Comparison of ENCODE assay signal across 8 mouse cellular contexts in the genomic region with DNA sequence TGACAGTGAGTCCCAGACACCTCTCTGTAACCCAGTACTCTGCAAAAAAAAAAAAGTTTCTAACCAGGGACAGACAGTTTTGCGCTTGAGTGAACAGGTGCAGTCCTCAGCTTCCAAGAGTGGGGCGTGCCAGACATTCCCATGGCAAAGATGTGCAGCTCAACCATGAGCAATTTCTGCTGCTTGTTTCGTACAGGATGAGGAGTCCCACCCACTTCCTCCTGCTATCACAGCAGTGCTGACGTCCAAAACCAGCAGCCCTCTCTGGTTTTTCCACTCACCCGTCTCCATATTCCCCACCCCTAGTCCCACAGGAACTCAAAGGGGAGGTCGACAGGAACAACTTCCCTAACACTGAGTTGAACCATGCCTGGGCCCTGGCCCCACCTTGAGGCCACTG. TPM values are rescaled to one million over a fixed set of nuclear protein-coding genes. Genes with fewer than 3 reads are reported as not detected.
DNase-seq lines count a peak whose midpoint lies in the region; ATAC-seq and TF ChIP-seq lines count a peak whose summit lies in the region.

No protein-coding gene starts in this region.

- no peak overlapping the region for H3K4me2 ChIP-seq in kidney, embryonic 16.5 days (replicated peaks; ENCODE audit: low read depth, low read length)
- peak overlapping the region; percentile 75; the same call in 1 of the 2 replicates for H3K4me2 ChIP-seq in heart, embryonic 11.5 days

- H3K4me1 ChIP-seq in kidney, embryonic 16.5 days (ENCODE audit: insufficient read depth, low read length), result peaks cover 44% of the 10 kb centered on the region
- peaks cover 70% of the 10 kb centered on the region for H3K4me1 ChIP-seq in G1E (ENCODE audit: insufficient read depth, low read depth, low read length)
- H3K4me1 ChIP-seq in heart, embryonic 11.5 days (ENCODE audit: control insufficient read depth, insufficient read depth, low read length), result peaks cover 34% of the 10 kb centered on the region

- TF ChIP-seq CTCF in G1E (IDR thresholded peaks at IDR 0.05; ENCODE audit: low read depth, low read length), result no peak

- intact Hi-C loops in gastrocnemius, postnatal 14 days (cut with DNase I; ENCODE audit: low total_unique reads), result no loop called here

- H3K9me3 ChIP-seq in kidney, embryonic 16.5 days (ENCODE audit: low read length), result no peaks in the 10 kb centered on the region
- H3K9me3 ChIP-seq in G1E (replicated peaks), result peaks cover 13% of the 10 kb centered on the region
- no peaks in the 10 kb centered on the region for H3K9me3 ChIP-seq in heart, embryonic 11.5 days (replicated peaks; ENCODE audit: control insufficient read depth, low read length)

- H3K9ac ChIP-seq in kidney, embryonic 16.5 days (replicated peaks; ENCODE audit: low read length), result no peak overlapping the region
- no peak overlapping the region for H3K9ac ChIP-seq in heart, embryonic 11.5 days (ENCODE audit: low read depth, low read length)

- no peak overlapping the region for H3K4me3 ChIP-seq in kidney, embryonic 16.5 days (ENCODE audit: low read length)
- H3K4me3 ChIP-seq in G1E (ENCODE audit: low read depth, low read length), result peak overlapping the region; percentile 76; the same call in 1 of the 2 replicates
- no peak overlapping the region for H3K4me3 ChIP-seq in heart, embryonic 11.5 days (ENCODE audit: low read depth, low read length)

- 30% methylated on average over 6 of the region's 6 CpGs for WGBS in kidney, embryonic 16.5 days
- 53% methylated on average over 6 of the region's 6 CpGs for WGBS in heart, embryonic 11.5 days (ENCODE audit: insufficient replicate concordance)

- no peak overlapping the region for H3K27ac ChIP-seq in kidney, embryonic 16.5 days (ENCODE audit: low read length)
- H3K27ac ChIP-seq in heart, embryonic 11.5 days (ENCODE audit: low read depth, low read length), result peak overlapping the region; percentile 62; the same call in 1 of the 2 replicates

- no peaks in the 10 kb centered on the region for H3K36me3 ChIP-seq in kidney, embryonic 16.5 days (ENCODE audit: insufficient read depth, low read length)
- H3K36me3 ChIP-seq in G1E (replicated peaks), result no peaks in the 10 kb centered on the region
- H3K36me3 ChIP-seq in heart, embryonic 11.5 days (ENCODE audit: control insufficient read depth, insufficient read depth, low read length), result no peaks in the 10 kb centered on the region

- peaks cover 21% of the 10 kb centered on the region for H3K27me3 ChIP-seq in kidney, embryonic 16.5 days (ENCODE audit: insufficient read depth, low read length)
- peaks cover 34% of the 10 kb centered on the region for H3K27me3 ChIP-seq in G1E (ENCODE audit: insufficient read depth, low read length)
- peaks cover 2% of the 10 kb centered on the region; the same call in 1 of the 2 replicates for H3K27me3 ChIP-seq in heart, embryonic 11.5 days (ENCODE audit: control insufficient read depth, insufficient read depth, low read length)

- DNase-seq in kidney, adult 11 months, result peak; percentile 54
- DNase-seq in G1E (ENCODE audit: low spot score), result peak; percentile 24
- peak; percentile 32 to 51 for DNase-seq in layer of hippocampus, postnatal 14 days (ENCODE audit: low spot score in 2 of 2)
- DNase-seq in thymus, postnatal 10 days (ENCODE audit: low spot score in 2 of 2), result no peak
- no peak for DNase-seq in testis, postnatal 14 days (ENCODE audit: low spot score)
- DNase-seq in gastrocnemius, postnatal 14 days, result no peak

- no peak for ATAC-seq in kidney, embryonic 16.5 days (ENCODE audit: low FRiP score, low TSS enrichment)
- no peak for ATAC-seq in G1E (ENCODE audit: extremely low read depth, insufficient number of reproducible peaks, low FRiP score, poor library complexity, severe bottlenecking)
- no peak for ATAC-seq in heart, embryonic 11.5 days (replicated peaks; ENCODE audit: insufficient number of reproducible peaks, low FRiP score, low TSS enrichment)

RNA-seq across cellular contexts. Expression of gene Atg9b, which starts 7.5 kb away (rescaled TPM):
- polyA plus RNA-seq in kidney, embryonic 16.5 days (2015; fragmentation: Nextera tagmentation; extraction: Ambion mirVana), result 1.0 and 1.7 TPM in 2 replicates
- total RNA-seq in G1E (2014; fragmentation: Nextera tagmentation) (not detected in 2 replicates), G1E (2017) (0.06 and 0.11 TPM in 2 replicates)
- polyA plus RNA-seq in G1E (2012), result 0.15 TPM in 2 replicates
- 0.49 and 1.5 TPM in 2 replicates for polyA plus RNA-seq in heart, embryonic 11.5 days (2014; fragmentation: Nextera tagmentation; extraction: Ambion mirVana)
- 1 to 10 TPM; 2.8 to 3.4 TPM for total RNA-seq in layer of hippocampus, postnatal 14 days (2021)
- under 1 TPM; 0.11 to 0.14 TPM for total RNA-seq in gastrocnemius, postnatal 14 days (2021)

RNA-seq across cellular contexts. Expression of gene Abcb8, which starts 9.1 kb away (rescaled TPM):
- polyA plus RNA-seq in kidney, embryonic 16.5 days (2015; fragmentation: Nextera tagmentation; extraction: Ambion mirVana), result 76.1 and 80.3 TPM in 2 replicates
- total RNA-seq in G1E (2014; fragmentation: Nextera tagmentation), result 13.5 and 17.7 TPM in 2 replicates
- 15.4 and 20.4 TPM in 2 replicates for total RNA-seq in G1E (2017)
- polyA plus RNA-seq in G1E (2012), result 43.6 and 44.0 TPM in 2 replicates
- polyA plus RNA-seq in heart, embryonic 11.5 days (2014; fragmentation: Nextera tagmentation; extraction: Ambion mirVana), result 44.6 and 53.1 TPM in 2 replicates
- total RNA-seq in layer of hippocampus, postnatal 14 days (2021), result 10 to 100 TPM; 43.0 to 54.1 TPM
- 10 to 100 TPM; 36.2 to 43.6 TPM for total RNA-seq in gastrocnemius, postnatal 14 days (2021)

RNA-seq across cellular contexts. Expression of gene Nos3, which starts 19.8 kb away (rescaled TPM):
- polyA plus RNA-seq in kidney, embryonic 16.5 days (2015; fragmentation: Nextera tagmentation; extraction: Ambion mirVana), result 19.7 and 20.3 TPM in 2 replicates
- total RNA-seq in G1E (2014; fragmentation: Nextera tagmentation) (0.23 and 0.58 TPM in 2 replicates), G1E (2017) (0.17 and 0.22 TPM in 2 replicates)
- 0.07 and 0.09 TPM in 2 replicates for polyA plus RNA-seq in G1E (2012)
- 21.5 and 30.4 TPM in 2 replicates for polyA plus RNA-seq in heart, embryonic 11.5 days (2014; fragmentation: Nextera tagmentation; extraction: Ambion mirVana)
- 1 to 10 TPM; 9.4 to 10.0 TPM for total RNA-seq in layer of hippocampus, postnatal 14 days (2021)
- 10 to 100 TPM in 1 of 2 experiments, 1 to 10 TPM in 1; 8.6 to 10.6 TPM for total RNA-seq in gastrocnemius, postnatal 14 days (2021)

RNA-seq across cellular contexts. Expression of gene Asic3, which starts 28.8 kb away (rescaled TPM):
- polyA plus RNA-seq in kidney, embryonic 16.5 days (2015; fragmentation: Nextera tagmentation; extraction: Ambion mirVana), result 0.40 and 0.55 TPM in 2 replicates
- total RNA-seq in G1E (2014; fragmentation: Nextera tagmentation), result not detected in 2 replicates
- 0.05 TPM in 1 of 2 replicates, not detected in the other for total RNA-seq in G1E (2017)
- 0.06 TPM in 1 of 2 replicates, not detected in the other for polyA plus RNA-seq in G1E (2012)
- polyA plus RNA-seq in heart, embryonic 11.5 days (2014; fragmentation: Nextera tagmentation; extraction: Ambion mirVana), result 0.20 TPM in 1 of 2 replicates, not detected in the other
- under 1 TPM in 1 of 2 experiments, not detected in 1; 0.18 TPM for total RNA-seq in layer of hippocampus, postnatal 14 days (2021)
- under 1 TPM in 1 of 2 experiments, not detected in 1; 0.29 TPM for total RNA-seq in gastrocnemius, postnatal 14 days (2021)

RNA-seq across cellular contexts. Expression of gene Kcnh2, which starts 33.0 kb away (rescaled TPM):
- 5.9 and 6.5 TPM in 2 replicates for polyA plus RNA-seq in kidney, embryonic 16.5 days (2015; fragmentation: Nextera tagmentation; extraction: Ambion mirVana)
- total RNA-seq in G1E (2014; fragmentation: Nextera tagmentation) (3.3 and 6.8 TPM in 2 replicates), G1E (2017) (1.0 and 1.3 TPM in 2 replicates)
- polyA plus RNA-seq in G1E (2012), result 12.6 and 15.1 TPM in 2 replicates
- 19.4 and 20.8 TPM in 2 replicates for polyA plus RNA-seq in heart, embryonic 11.5 days (2014; fragmentation: Nextera tagmentation; extraction: Ambion mirVana)
- total RNA-seq in layer of hippocampus, postnatal 14 days (2021), result 10 to 100 TPM; 17.9 to 19.2 TPM
- 1 to 10 TPM; 1.8 to 4.2 TPM for total RNA-seq in gastrocnemius, postnatal 14 days (2021)

Comparison
In these comparisons a context has a peak if more than half of its experiments do, and no peak if none do; other contexts are left out.
1. DNase-seq: peak in kidney, adult 11 months (single experiment), G1E (single experiment) and layer of hippocampus, postnatal 14 days (2 of 2); none in thymus, postnatal 10 days (0 of 2), testis, postnatal 14 days (single experiment) and gastrocnemius, postnatal 14 days (single experiment).
2. RNA of gene Nos3, which starts 19.8 kb away (total RNA-seq): 8.6 to 10.6 TPM in gastrocnemius, postnatal 14 days and 9.4 to 10.0 TPM in layer of hippocampus, postnatal 14 days; 0.17 to 0.58 TPM in G1E; every median in the first group is over 4 times any median in the second.